Mouse (Mus musculus) embryo, embryonic 9.5 days (tissue): ENCODE measurements around the gene Vapa.
A peak's percentile ranks its signal among the peaks of the same experiment; 100 is the strongest.

Experiments
- DNase-seq: peaks from one replicate; pipeline ENCODE4 v3.0.0-alpha.2; 2017; ENCODE audit errors: extremely low spot score

Vapa gene

GRCm38 (mm10) chr17:65623130-65623529, 9.8 kb upstream of the Vapa start:
- no peak for DNase-seq

GRCm38 (mm10) chr17:65618431-65618830, 5.1 kb upstream of the Vapa start:
- no peak for DNase-seq

DNA sequence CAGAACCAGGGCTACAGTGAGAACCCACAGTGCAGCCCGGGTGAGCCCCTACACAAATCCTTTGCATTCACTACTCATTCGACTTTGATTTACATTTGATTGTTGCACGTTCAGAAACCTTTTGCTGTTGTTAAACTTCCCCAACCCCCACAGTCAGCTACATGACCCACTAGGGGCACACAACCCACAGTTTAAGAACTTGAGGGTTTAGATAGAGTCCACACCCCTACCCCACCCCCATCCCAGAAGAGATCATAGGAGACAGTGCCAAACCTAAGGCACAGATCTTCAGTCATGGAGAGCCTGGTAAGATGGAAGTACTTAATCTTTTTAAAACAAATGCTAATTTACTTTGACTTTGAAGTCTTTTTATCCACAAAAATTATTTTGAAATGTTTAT, 2.3 kb upstream of the Vapa start:
- no peak for DNase-seq

GRCm38 (mm10) chr17:65614431-65614830, 1.1 kb upstream of the Vapa start:
- DNase-seq = no peak

GRCm38 (mm10) chr17:65613142-65613462, 253 bp downstream of the Vapa start:
- DNase-seq = no peak

GRCm38 (mm10) chr17:65612391-65613141, 789 bp downstream of the Vapa start:
- peak; percentile 55 for DNase-seq

- no peak for DNase-seq
Measured at GRCm38 (mm10) chr17:65611721-65612120, 1.6 kb downstream of the Vapa start.

GRCm38 (mm10) chr17:65608743-65609142, 4.6 kb downstream of the Vapa start:
- no peak for DNase-seq

DNA sequence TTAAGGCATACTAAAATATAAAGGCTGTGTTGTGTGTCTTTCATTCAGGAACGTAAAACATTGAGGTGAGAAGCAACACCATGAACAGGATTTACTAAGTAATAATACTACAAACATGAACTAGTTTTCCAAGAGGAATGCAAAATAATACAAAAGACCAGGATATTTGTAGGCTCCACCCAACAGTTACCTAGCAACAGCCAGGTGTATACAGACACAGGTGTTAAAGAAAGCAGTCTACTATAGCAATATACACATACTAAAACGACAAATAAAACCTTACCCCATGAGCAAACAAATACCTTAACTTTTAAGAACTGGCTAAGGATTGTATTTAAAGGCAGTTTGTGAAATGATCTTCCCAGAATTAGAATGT, 5.1 kb downstream of the Vapa start:
- DNase-seq = no peak

- DNase-seq = no peak
Measured at GRCm38 (mm10) chr17:65607574-65608311, 5.6 kb downstream of the Vapa start.

DNA sequence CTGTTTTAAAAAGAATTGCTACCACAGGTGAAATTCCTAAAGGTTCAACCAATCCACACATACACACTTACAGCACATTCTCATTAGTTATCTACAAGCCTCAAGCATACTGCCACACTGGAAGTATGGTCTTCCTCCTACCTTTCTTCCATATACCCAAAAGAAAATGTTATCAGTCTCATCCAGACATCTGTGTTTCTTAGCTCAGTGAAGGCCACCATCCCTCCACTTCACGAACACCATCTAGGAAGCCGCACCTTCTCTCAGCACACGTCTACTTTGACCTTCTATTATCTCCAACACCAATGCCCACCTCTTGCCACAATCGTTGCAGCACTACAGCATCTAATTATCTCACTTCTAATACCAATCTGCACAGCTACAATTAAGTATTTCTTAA, 7.3 kb downstream of the Vapa start:
- DNase-seq = no peak

DNA sequence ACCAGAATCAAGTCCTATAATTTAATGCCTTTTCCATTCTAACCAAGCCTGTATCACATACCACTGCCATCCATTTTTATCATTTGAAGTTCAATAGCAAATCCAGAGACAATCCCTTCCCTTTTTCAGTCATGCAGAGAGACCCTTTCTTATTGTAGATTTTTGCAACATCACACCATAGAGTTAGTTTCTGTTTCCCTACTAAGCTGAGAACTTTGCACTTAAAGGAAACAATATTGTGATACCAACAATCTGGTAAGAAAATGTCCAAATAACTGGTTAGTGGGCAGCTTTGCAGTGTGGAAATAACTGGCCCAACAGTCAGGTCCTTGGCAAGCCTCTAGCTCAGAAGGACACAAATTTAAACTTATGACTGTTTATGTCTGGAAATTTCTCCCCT, 8.5 kb downstream of the Vapa start:
- DNase-seq = no peak

DNA sequence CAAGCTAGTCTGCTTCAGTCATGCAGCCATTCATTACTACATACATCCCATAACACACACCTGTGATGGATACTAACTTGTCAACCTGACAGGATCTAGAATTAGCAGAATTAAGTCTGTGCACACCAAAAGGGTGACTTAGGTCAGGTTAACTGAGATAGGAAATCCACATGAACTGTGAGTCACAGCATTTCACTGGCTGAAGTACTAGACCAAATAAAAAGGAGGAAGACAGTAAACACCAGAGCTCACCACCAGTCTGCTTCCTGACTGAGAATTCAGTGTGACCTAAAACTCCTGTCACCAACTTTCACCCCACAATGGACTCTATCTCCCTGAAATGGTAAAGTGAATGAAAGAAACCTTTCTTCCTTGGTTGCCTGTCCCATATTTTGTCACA, 9.0 kb downstream of the Vapa start:
- no peak for DNase-seq

GRCm38 (mm10) chr17:65597857-65598486, 15.4 kb downstream of the Vapa start:
- DNase-seq = no peak

DNA sequence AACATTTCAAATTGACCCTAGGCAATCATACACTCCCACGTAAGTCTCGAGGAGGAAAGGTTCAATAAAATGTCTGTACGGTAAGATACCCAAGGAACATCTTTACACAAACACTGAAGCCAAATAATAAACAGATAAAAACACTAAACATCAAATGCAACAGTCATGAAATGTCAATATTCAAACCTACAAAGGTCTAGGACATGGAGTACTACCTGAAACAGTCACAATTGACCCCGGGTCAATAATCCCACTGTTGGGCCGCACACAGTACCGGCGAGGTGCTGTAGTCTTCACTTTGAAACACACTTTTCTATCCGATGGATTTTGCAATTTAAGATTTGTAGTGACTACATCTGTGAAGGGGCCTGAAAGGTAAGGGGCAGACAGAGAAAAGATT, 18.7 kb downstream of the Vapa start:
- no peak for DNase-seq

GRCm38 (mm10) chr17:65586892-65587291, 26.5 kb downstream of the Vapa start:
- no peak for DNase-seq

- DNase-seq = no peak
Measured at GRCm38 (mm10) chr17:65581440-65581839, 31.9 kb downstream of the Vapa start.

GRCm38 (mm10) chr17:65579766-65580165, 33.6 kb downstream of the Vapa start:
- no peak for DNase-seq

DNA sequence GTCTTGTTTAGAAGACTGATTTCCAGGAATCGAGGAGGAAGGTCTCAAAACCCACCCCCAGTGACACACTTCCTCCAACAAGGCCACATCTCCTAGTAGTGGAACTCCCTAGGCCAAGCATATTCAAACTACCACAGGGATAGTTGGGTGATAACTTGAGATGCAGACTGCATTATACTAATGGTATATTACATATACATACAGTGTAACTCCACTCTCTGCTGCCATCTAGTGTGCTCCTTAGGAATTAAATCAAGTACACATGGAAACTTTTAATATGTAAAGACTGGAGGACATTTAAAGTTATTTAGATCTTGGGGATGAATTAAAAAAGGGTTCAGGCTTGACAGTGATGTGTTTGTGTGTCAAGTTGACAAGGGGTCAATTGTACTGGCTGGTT, 38.0 kb downstream of the Vapa start:
- peak; percentile 28 for DNase-seq

GRCm38 (mm10) chr17:65574850-65575249, 38.5 kb downstream of the Vapa start:
- no peak for DNase-seq

- no peak for DNase-seq
Measured at GRCm38 (mm10) chr17:65571866-65572265, 41.5 kb downstream of the Vapa start.

DNA sequence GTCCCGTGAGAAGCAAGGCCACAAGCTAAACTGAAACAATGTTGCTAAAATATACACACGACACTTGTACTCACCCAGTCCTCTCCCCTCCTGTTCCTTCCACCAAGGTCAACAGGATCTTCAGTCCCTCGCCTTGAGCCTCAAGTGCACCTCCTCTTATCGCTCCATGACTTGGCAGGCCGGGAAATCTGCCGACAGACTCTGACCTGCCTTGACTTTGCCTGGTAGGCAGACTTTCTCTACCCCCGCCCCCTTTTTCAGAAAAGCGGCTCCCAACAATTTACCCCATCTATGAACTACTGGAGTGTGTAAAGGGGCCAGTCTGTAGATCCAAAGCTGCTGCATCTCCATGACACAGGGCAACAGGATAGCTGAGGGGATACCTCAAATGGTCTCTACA, 41.9 kb downstream of the Vapa start:
- DNase-seq = no peak

DNA sequence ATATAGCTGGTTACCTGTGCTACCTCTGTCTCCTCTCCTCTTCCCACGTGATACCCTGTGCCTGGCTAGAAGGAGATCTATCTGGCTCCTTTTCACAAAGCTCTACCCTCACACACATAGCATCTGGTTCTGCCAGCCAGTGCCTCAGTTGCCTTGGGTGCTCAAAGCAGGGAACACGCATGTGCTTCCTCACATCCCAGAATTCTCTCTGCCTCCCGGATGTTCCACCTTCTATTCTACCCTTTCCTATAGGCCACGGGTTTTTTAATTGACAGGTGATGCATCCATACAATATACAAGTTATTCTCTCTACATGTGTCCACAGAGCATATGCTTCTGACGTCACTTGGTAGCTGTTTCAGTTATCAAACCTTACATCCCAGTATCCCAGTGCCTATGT, 49.2 kb downstream of the Vapa start:
- DNase-seq = no peak
